Mouse (Mus musculus) heart, adult 8-10 months (tissue): ENCODE results near the gene Pskh1. TPM values are rescaled to one million over a fixed set of nuclear protein-coding genes. Genes with fewer than 3 reads are reported as not detected.

Experiments used
- DNase-seq: peaks from one replicate; pipeline ENCODE4 v3.0.0; 2022; ENCODE audit warnings: low spot score
- microRNA-seq: library from miRNA; unstranded; fragments of <30 nt; microRNA quantifications from one replicate; pipeline ENCODE4 v1.2.0, GENCODE M21; 2022
- total RNA-seq, 4 experiments: library from RNA; stranded (reverse); gene quantifications; 2 replicates each; pipeline ENCODE4 v1.2.4; 2022

Gene Pskh1
- total RNA-seq, 4 experiments from 2014 or later = 15.6 to 19.2 (median 18.1) TPM

GRCm38 (mm10) chr8:105957813-105958212, 57.6 kb downstream of the Pskh1 start:
- DNase-seq = peak; percentile 75

GRCm38 (mm10) chr8:105959350-105959749, 59.1 kb downstream of the Pskh1 start:
- peak; percentile 28 for DNase-seq

GRCm38 (mm10) chr8:105961101-105961500, 60.9 kb downstream of the Pskh1 start:
- DNase-seq = no peak

- no peak for DNase-seq
These were observed 61.3 kb downstream of the Pskh1 start for GRCm38 (mm10) chr8:105961536-105961935.

GRCm38 (mm10) chr8:105964506-105965265, 64.4 kb downstream of the Pskh1 start:
- no peak for DNase-seq

GRCm38 (mm10) chr8:105965266-105965904, 65.1 kb downstream of the Pskh1 start:
- peak; percentile 18 for DNase-seq

GRCm38 (mm10) chr8:105965905-105966341, 65.7 kb downstream of the Pskh1 start, which contains the start of gene Slc12a4:
Gene Slc12a4 (minus strand): TSS chr8:105966097.
- peak; percentile 76 for DNase-seq

GRCm38 (mm10) chr8:105966692-105967311, 66.6 kb downstream of the Pskh1 start:
- DNase-seq = no peak

GRCm38 (mm10) chr8:105969367-105969766, 69.1 kb downstream of the Pskh1 start:
- DNase-seq = no peak

- DNase-seq = no peak
These were observed 70.9 kb downstream of the Pskh1 start for GRCm38 (mm10) chr8:105971019-105971720.

- DNase-seq = no peak
These were observed 75.1 kb downstream of the Pskh1 start for GRCm38 (mm10) chr8:105975363-105975762.

GRCm38 (mm10) chr8:105979325-105979724, 79.1 kb downstream of the Pskh1 start, which contains the start of gene Dpep3:
Gene Dpep3 (minus strand): TSS chr8:105979429.
- DNase-seq = no peak

GRCm38 (mm10) chr8:105981146-105981545, 80.9 kb downstream of the Pskh1 start:
- no peak for DNase-seq

Small RNA genes lying within 50 kb of the gene (microRNA-seq; reads per million reads assigned to microRNA genes)
- not detected for gene Mir7074

Other genes with a start within 250 kb of the Pskh1 start
- under 1 TPM; 0.13 to 0.22 (median 0.14) TPM for gene Carmil2, start 214.2 kb upstream of the Pskh1 start, total RNA-seq
- 10 to 100 TPM; 10.2 to 11.5 (median 10.5) TPM for gene Acd, start 199.3 kb upstream of the Pskh1 start, total RNA-seq
- 1 to 10 TPM; 5.9 to 8.1 (median 7.0) TPM for gene Pard6a, start 199.3 kb upstream of the Pskh1 start, total RNA-seq
- gene 4933405L10Rik, start 192.8 kb upstream of the Pskh1 start, total RNA-seq = not detected
- 1 to 10 TPM; 1.2 to 2.7 (median 2.3) TPM for gene Enkd1, start 192.2 kb upstream of the Pskh1 start, total RNA-seq
- 1 to 10 TPM; 2.8 to 3.9 (median 3.5) TPM for gene Gfod2, start 141.8 kb upstream of the Pskh1 start, total RNA-seq
- gene Ranbp10, start 73.1 kb upstream of the Pskh1 start, total RNA-seq = 10 to 100 TPM; 17.4 to 20.0 (median 18.7) TPM
- not detected for gene Tsnaxip1, start 72.7 kb upstream of the Pskh1 start, total RNA-seq
- gene Cenpt, start 47.2 kb upstream of the Pskh1 start, total RNA-seq = 1 to 10 TPM; 2.0 to 2.6 (median 2.5) TPM
- 10 to 100 TPM; 26.4 to 30.7 (median 28.0) TPM for gene Thap11, start 45.3 kb upstream of the Pskh1 start, total RNA-seq
- gene Nutf2, start 39.9 kb upstream of the Pskh1 start, total RNA-seq = 10 to 100 TPM; 16.4 to 44.3 (median 30.6) TPM
- 10 to 100 TPM; 23.6 to 25.6 (median 24.2) TPM for gene Edc4, start 19.6 kb upstream of the Pskh1 start, total RNA-seq
- gene Nrn1l, start 6.9 kb upstream of the Pskh1 start, total RNA-seq = 1 to 10 TPM in 1 of 4 experiments, under 1 TPM in 3; 0.49 to 1.1 (median 0.85) TPM
- under 1 TPM in 1 of 4 experiments, not detected in 3; 0.44 TPM for gene Ctrl, start 33.4 kb downstream of the Pskh1 start, total RNA-seq
- 10 to 100 TPM; 54.6 to 72.9 (median 62.2) TPM for gene Psmb10, start 38.0 kb downstream of the Pskh1 start, total RNA-seq
- gene Lcat, start 42.9 kb downstream of the Pskh1 start, total RNA-seq = 1 to 10 TPM in 1 of 4 experiments, under 1 TPM in 3; 0.34 to 1.7 (median 0.57) TPM
- 10 to 100 TPM; 39.9 to 50.4 (median 43.5) TPM for gene Slc12a4, start 65.7 kb downstream of the Pskh1 start, total RNA-seq
- not detected for gene Dpep3, start 79.0 kb downstream of the Pskh1 start, total RNA-seq
- gene Dus2, start 90.9 kb downstream of the Pskh1 start, total RNA-seq = 10 to 100 TPM in 1 of 4 experiments, 1 to 10 TPM in 3; 8.5 to 10.9 (median 8.7) TPM
- not detected for gene Dpep2nb, start 105.5 kb downstream of the Pskh1 start, total RNA-seq
- 10 to 100 TPM; 11.0 to 12.4 (median 11.2) TPM for gene Ddx28, start 111.4 kb downstream of the Pskh1 start, total RNA-seq
- gene Nfatc3, start 158.4 kb downstream of the Pskh1 start, total RNA-seq = 10 to 100 TPM; 14.1 to 19.5 (median 18.0) TPM
- under 1 TPM; 0.23 to 0.81 (median 0.42) TPM for gene Esrp2, start 236.5 kb downstream of the Pskh1 start, total RNA-seq
- gene Pla2g15, start 250.0 kb downstream of the Pskh1 start, total RNA-seq = 10 to 100 TPM in 1 of 4 experiments, 1 to 10 TPM in 3; 7.7 to 10.0 (median 9.4) TPM